Mouse (Mus musculus): ENCODE data around the gene Ccdc78. TPM values are rescaled to one million over a fixed set of nuclear protein-coding genes. Genes with fewer than 3 reads are reported as not detected.

Gene Ccdc78
- polyA plus RNA-seq, 1 experiment from 2014 or later = 5.8 TPM

GRCm38 (mm10) chr17:25825311-25825710, 38.9 kb downstream of the Ccdc78 start:
- Histone ChIP-seq H3K27ac (ENCODE audit: low read length) (no peak overlapping the region), H3K9ac (replicated peaks; ENCODE audit: low read depth) (no peak overlapping the region), H3K9me3 (ENCODE audit: low read length) (no peaks in the 10 kb centered on the region), H3K4me1 (ENCODE audit: insufficient read depth, low read depth, low read length) (peaks cover 21% of the 10 kb centered on the region; the same call in 1 of the 2 replicates), H3K4me2 (replicated peaks; ENCODE audit: low read depth, low read length) (no peak overlapping the region), H3K27me3 (replicated peaks; ENCODE audit: insufficient read depth, low read length) (no peaks in the 10 kb centered on the region), H3K4me3 (ENCODE audit: low read depth, low read length) (no peak overlapping the region), H3K36me3 (ENCODE audit: insufficient read depth, low read length) (0 out of 2 replicates have a peak, but pooled peaks cover 6% of the 10 kb centered on the region)
- DNase-seq (ENCODE audit: low spot score) = no peak
- no peak for ATAC-seq
- 86% methylated on average over 6 of the region's 6 CpGs for WGBS
- TF ChIP-seq EP300 (IDR thresholded peaks at IDR 0.05) = no peak
- TF ChIP-seq CTCF (IDR thresholded peaks at IDR 0.05) = no peak

- ATAC-seq = no peak
- H3K27me3 ChIP-seq (replicated peaks; ENCODE audit: insufficient read depth, low read length) = no peaks in the 10 kb centered on the region
- DNase-seq (ENCODE audit: low spot score) = no peak
- H3K9me3 ChIP-seq (ENCODE audit: low read length) = no peaks in the 10 kb centered on the region
- WGBS = 95% methylated on average over 26 of the region's 27 CpGs
- H3K27ac ChIP-seq (ENCODE audit: low read length) = no peak overlapping the region
- H3K36me3 ChIP-seq (ENCODE audit: insufficient read depth, low read length) = 0 out of 2 replicates have a peak, but pooled peaks cover 11% of the 10 kb centered on the region
- peaks cover 22% of the 10 kb centered on the region; the same call in 1 of the 2 replicates for H3K4me1 ChIP-seq (ENCODE audit: insufficient read depth, low read depth, low read length)
- no peak overlapping the region for H3K4me2 ChIP-seq (replicated peaks; ENCODE audit: low read depth, low read length)
- no peak overlapping the region for H3K4me3 ChIP-seq (ENCODE audit: low read depth, low read length)
- TF ChIP-seq EP300 (IDR thresholded peaks at IDR 0.05) (no peak), CTCF (IDR thresholded peaks at IDR 0.05) (no peak)
- no peak overlapping the region for H3K9ac ChIP-seq (replicated peaks; ENCODE audit: low read depth)
Measured at GRCm38 (mm10) chr17:25825984-25826570, 39.7 kb downstream of the Ccdc78 start.

GRCm38 (mm10) chr17:25827011-25827410, 40.6 kb downstream of the Ccdc78 start:
- DNase-seq (ENCODE audit: low spot score) = no peak
- H3K4me1 ChIP-seq (ENCODE audit: insufficient read depth, low read depth, low read length) = peaks cover 32% of the 10 kb centered on the region
- TF ChIP-seq CTCF (IDR thresholded peaks at IDR 0.05) (no peak), EP300 (IDR thresholded peaks at IDR 0.05) (no peak)

GRCm38 (mm10) chr17:25827546-25828222, 41.3 kb downstream of the Ccdc78 start:
- ATAC-seq = no peak
- Histone ChIP-seq H3K27me3 (replicated peaks; ENCODE audit: insufficient read depth, low read length) (no peaks in the 10 kb centered on the region), H3K9ac (replicated peaks; ENCODE audit: low read depth) (no peak overlapping the region), H3K27ac (ENCODE audit: low read length) (no peak overlapping the region; the same call in 1 of the 2 replicates), H3K4me3 (ENCODE audit: low read depth, low read length) (no peak overlapping the region), H3K36me3 (ENCODE audit: insufficient read depth, low read length) (0 out of 2 replicates have a peak, but pooled peaks cover 11% of the 10 kb centered on the region), H3K4me1 (ENCODE audit: insufficient read depth, low read depth, low read length) (peaks cover 35% of the 10 kb centered on the region), H3K9me3 (ENCODE audit: low read length) (no peaks in the 10 kb centered on the region), H3K4me2 (replicated peaks; ENCODE audit: low read depth, low read length) (no peak overlapping the region)
- TF ChIP-seq CTCF (IDR thresholded peaks at IDR 0.05) = no peak
- WGBS = 90% methylated on average over 22 of the region's 22 CpGs
- no peak for DNase-seq (ENCODE audit: low spot score)

More at GRCm38 (mm10) chr17:25827011-25827410, 40.6 kb downstream of the Ccdc78 start:
- Histone ChIP-seq H3K4me2 (replicated peaks; ENCODE audit: low read depth, low read length) (no peak overlapping the region), H3K36me3 (ENCODE audit: insufficient read depth, low read length) (0 out of 2 replicates have a peak, but pooled peaks cover 11% of the 10 kb centered on the region), H3K27ac (ENCODE audit: low read length) (no peak overlapping the region), H3K27me3 (replicated peaks; ENCODE audit: insufficient read depth, low read length) (no peaks in the 10 kb centered on the region), H3K9ac (replicated peaks; ENCODE audit: low read depth) (no peak overlapping the region), H3K9me3 (ENCODE audit: low read length) (no peaks in the 10 kb centered on the region), H3K4me3 (ENCODE audit: low read depth, low read length) (no peak overlapping the region)
- 92% methylated on average over 13 of the region's 13 CpGs for WGBS
- ATAC-seq = no peak

GRCm38 (mm10) chr17:25828223-25828594, 41.8 kb downstream of the Ccdc78 start:
- H3K4me3 ChIP-seq (ENCODE audit: low read depth, low read length) = peak overlapping the region; percentile 52; the same call in 1 of the 2 replicates
- no peak overlapping the region; the same call in 1 of the 2 replicates for H3K27ac ChIP-seq (ENCODE audit: low read length)
- DNase-seq (ENCODE audit: low spot score) = no peak
- H3K4me2 ChIP-seq (replicated peaks; ENCODE audit: low read depth, low read length) = peak overlapping the region; percentile 85
- H3K36me3 ChIP-seq (ENCODE audit: insufficient read depth, low read length) = 0 out of 2 replicates have a peak, but pooled peaks cover 11% of the 10 kb centered on the region
- H3K9ac ChIP-seq (replicated peaks; ENCODE audit: low read depth) = 0 out of 2 replicates have a peak overlapping the region, but pooled peaks have one; percentile 8
- no peak for TF ChIP-seq EP300 (IDR thresholded peaks at IDR 0.05)
- TF ChIP-seq CTCF (IDR thresholded peaks at IDR 0.05) = no peak
- H3K27me3 ChIP-seq (replicated peaks; ENCODE audit: insufficient read depth, low read length) = no peaks in the 10 kb centered on the region
- 72% methylated on average over 8 of the region's 8 CpGs for WGBS
- no peak for ATAC-seq
- no peaks in the 10 kb centered on the region for H3K9me3 ChIP-seq (ENCODE audit: low read length)
- H3K4me1 ChIP-seq (ENCODE audit: insufficient read depth, low read depth, low read length) = peaks cover 35% of the 10 kb centered on the region

GRCm38 (mm10) chr17:25828712-25829557, 42.6 kb downstream of the Ccdc78 start, which contains the start of gene Jmjd8:
Gene Jmjd8 (plus strand): TSS chr17:25828867.
- 1% methylated on average over 32 of the region's 32 CpGs for WGBS
- TF ChIP-seq EP300 (IDR thresholded peaks at IDR 0.05) = no peak
- peak; percentile 60 for TF ChIP-seq CTCF (IDR thresholded peaks at IDR 0.05)
- H3K27ac ChIP-seq (ENCODE audit: low read length) = peak within 1 kb of the TSS; percentile 86
- H3K4me3 ChIP-seq (ENCODE audit: low read depth, low read length) = peak within 1 kb of the TSS; percentile 52
- H3K9ac ChIP-seq (replicated peaks; ENCODE audit: low read depth) = peak within 1 kb of the TSS; percentile 50
- H3K36me3 ChIP-seq (ENCODE audit: insufficient read depth, low read length) = 0 out of 2 replicates have a peak, but pooled peaks cover 11% of the 10 kb centered on the region
- H3K4me1 ChIP-seq (ENCODE audit: insufficient read depth, low read depth, low read length) = peaks cover 35% of the 10 kb centered on the region
- H3K4me2 ChIP-seq (replicated peaks; ENCODE audit: low read depth, low read length) = peak within 1 kb of the TSS; percentile 85
- DNase-seq (ENCODE audit: low spot score) = peak; percentile 87
- H3K9me3 ChIP-seq (ENCODE audit: low read length) = no peaks in the 10 kb centered on the region
- no peaks in the 10 kb centered on the region for H3K27me3 ChIP-seq (replicated peaks; ENCODE audit: insufficient read depth, low read length)
- ATAC-seq = peak; percentile 13

Measured in lung, postnatal 0 days (tissue).